Mouse (Mus musculus) ovary, postnatal 36 days (tissue): ENCODE results near the gene Gm10837.

Experiments
- DNase-seq: peaks from one replicate; pipeline ENCODE4 v3.0.0; 2022; ENCODE audit warnings: low spot score, mixed read lengths

Gm10837 gene

GRCm38 (mm10) chr14:122464763-122465741, 25.3 kb upstream of the Gm10837 start, which contains the start of gene Zic5:
TSS of gene Zic5 (minus strand) at chr14:122465677.
- DNase-seq, result no peak

DNA sequence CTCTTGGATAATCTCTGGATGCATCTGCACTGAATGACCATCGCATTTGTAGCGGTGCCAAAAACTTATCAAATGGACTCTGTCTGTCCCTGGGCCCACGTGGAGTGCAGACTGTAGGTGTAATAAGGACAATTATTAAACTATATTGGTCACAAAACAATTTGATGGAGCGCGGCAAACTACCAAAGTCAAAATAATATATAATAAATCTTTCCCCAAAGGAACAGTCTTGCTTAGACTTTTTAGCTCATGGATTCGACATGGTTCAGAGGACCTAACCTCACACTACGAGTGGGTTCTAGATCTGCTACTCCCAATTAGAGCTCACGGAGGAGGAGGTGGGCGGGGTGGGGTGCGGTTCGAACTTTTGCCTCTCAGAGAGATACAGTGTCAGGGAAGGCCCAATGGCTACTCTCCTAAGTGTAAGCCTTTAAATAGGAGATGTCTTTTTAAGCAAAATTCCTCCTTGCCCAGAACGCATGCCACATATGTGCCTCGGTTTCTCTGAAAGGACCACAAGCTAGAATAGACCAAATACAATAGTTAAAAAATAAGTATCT, 24.4 kb upstream of the Gm10837 start:
- DNase-seq, result no peak

DNA sequence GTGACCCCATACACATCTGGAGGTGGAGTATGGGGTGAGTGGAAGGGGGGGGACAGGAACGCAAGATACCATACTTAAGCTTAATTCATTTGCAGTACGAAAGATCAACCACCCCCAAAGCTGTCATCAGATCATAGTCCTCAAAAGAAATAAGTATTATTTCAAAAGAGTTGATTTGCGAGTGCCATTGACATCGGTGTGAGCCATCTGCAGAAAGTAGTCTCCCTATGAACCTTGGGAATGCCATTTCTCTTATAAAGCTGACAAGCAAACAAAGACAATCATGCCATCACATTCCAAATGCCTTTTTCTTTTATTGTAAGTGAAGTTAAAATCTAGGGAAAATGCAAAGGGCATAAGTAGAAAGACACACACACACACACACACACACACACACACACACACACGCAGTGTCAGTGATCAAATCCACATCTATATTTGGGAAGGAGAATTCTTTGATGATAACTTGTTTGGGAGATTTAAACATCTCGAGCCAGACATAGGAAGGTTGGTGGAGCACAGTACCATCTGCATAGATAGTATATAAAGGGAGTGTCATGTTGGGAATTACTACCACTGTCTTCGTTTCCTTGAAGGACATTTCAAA, 23.5 kb upstream of the Gm10837 start:
- no peak for DNase-seq

DNA sequence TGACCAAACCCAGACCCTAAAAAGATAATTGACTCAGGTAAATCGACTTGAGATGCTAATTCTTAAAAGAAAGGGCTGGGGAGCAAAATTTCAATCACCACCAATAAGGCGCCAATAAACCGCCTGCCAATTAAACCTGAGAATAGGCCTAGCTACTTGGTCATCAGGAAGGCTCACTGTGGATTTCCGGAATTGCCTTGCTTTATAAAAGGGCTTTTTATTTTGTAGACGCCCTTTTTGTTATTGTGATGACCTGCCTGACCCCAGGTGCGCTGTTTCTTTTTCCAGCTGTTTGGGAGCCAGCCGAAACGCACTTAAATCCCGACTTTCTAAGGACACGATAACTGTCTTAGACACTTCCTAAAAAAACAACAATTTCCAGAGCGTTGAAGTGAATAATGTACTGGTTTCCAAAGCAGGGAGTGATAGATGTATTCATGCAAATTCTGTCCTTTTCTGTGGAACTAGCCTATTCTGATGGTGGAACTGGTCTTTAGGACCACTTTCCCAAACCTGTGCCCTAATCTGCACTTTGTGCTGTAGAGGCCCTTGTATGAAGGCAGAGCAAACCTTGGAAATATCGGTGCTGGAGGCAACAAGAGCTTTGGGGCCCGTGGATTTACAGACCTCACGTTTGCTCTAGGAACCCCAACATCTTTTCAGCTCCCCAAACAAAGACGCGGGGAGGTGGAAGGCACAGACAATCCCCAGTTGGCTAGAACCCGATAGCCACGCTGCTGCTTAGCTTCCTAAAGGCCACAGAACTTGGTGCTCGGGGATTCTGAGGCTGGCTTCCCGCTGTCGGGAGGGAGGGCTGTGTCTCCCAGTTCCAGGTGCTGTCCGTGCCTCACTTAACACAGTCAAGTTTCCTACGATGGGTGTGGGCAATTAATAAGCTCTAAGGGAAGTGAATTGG, 22.2 kb upstream of the Gm10837 start:
- DNase-seq, result no peak

- no peak for DNase-seq
Observed at GRCm38 (mm10) chr14:122468971-122469755, 21.2 kb upstream of the Gm10837 start.

- DNase-seq, result no peak
Observed at GRCm38 (mm10) chr14:122471449-122472085, 18.8 kb upstream of the Gm10837 start.

DNA sequence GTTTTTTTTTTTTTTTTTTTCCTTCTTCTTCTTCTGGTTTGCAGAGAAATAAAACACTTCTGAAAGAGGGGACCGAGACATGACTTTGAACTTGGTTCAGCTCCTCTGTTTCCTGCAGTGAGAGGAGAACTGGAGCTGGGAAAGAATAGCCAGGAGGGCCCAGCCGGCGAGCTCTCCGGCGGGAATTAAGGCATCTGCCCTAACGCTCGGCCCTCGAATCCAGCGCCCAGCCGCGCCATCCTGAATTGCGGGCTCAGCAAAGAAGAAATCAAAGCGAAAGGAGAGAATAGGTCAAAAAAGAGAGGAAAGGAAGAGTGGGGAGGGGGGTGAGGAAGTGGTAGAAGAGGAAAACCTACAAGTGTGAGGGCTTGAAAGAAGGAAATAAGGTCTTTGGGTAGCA, 18.2 kb upstream of the Gm10837 start:
- DNase-seq, result no peak

DNA sequence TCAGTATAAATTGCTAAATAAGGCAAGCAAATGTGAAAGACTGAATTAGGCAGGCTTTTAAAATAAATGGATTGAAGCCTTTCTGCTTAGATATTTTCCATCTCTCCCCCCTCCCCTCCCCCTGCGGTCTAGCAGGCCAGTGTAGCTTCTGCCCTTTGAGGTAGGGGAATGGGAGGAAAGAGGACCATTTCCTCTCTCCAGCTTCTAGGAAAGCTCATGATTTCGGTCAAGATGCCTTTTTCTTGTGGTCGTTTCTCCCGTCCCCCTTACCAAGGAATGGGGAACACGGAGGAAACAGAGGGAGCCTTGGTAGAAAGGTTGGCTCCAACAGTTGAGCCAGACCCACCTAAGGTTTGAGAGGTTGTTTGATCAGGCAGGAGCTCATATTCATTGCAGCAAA, 17.7 kb upstream of the Gm10837 start:
- DNase-seq, result no peak

GRCm38 (mm10) chr14:122473211-122473751, 17.1 kb upstream of the Gm10837 start:
- no peak for DNase-seq

DNA sequence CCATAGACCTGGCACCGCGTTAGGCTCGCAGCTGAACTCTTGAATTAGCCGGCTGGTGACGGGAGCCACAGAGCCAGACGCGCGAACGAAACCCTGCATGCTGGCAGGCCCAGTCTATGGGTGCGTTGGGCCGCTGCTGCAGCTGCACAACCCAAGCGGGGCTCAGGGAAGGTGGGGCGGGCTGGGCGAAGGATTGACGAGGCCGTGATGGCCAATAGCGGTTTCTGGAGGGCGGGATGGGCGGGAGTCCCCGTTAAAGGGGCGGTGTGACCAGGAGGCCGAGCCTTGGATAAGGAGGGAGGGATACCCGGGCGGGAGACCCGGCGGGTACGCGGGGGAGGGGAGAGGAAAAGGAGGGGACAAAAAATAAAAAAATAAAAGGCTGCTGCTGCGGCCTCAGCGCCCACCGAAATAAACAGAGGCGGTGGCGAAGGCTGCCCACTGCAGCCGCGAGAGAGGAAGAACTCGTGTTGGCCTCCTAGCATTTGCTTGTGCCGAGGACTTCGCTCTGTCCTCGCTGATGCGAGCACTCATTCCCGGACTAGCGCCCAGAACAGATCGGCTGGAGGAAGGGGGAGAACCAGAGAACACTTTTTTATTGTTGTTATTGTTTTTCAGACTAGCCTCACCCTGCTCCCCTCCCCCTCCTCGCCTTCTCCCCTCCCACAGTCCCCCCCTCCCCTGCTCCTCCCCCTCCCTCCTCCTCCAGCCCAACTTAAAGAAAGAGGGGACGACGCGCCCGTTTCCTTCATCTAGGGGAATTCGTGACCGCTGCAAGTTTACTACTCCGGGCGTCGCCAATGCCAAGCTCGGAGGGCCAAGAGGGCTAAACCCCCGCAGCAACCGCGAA, 16.1 kb upstream of the Gm10837 start:
- no peak for DNase-seq

DNA sequence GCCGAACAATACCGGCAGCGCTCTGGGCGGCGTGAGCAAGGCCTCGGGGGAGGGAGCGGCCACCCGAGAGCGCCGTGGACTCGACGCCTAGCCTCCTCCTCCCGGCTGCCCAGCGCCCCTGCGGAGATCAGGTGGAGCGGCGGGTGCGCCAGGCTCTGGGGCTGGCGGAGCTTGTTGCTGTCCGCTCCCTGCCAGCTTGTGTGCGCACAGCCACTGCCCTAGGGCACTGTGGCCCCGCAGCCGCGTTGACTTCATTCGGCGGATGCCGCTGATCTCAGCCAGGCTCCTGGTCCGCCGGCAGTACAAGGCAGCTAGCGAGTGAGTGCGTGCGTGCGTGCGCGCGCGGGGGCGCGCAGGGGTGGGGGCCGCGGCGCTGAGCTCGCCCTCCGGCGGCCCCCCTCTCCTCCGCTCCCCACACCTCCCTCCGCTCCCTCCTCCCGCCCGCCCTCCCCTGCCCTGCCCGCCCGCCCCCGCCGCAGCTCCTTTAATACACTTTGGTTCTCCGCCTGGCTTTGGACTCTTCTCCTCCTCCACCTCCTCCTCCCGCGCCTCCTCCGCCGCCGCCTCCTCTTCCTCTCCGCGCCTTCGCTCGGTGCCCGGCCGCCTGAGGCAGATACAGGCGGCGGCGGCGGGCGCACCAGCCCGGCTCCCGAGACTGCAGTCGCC, 15.4 kb upstream of the Gm10837 start, which contains the start of gene Zic2:
Gene Zic2 (plus strand): TSS at position 545 of the 666 bp plus-strand sequence.
- peak; percentile 36 for DNase-seq

- no peak for DNase-seq
Observed at GRCm38 (mm10) chr14:122475557-122476040, 14.8 kb upstream of the Gm10837 start.

GRCm38 (mm10) chr14:122476041-122476821, 14.2 kb upstream of the Gm10837 start:
- DNase-seq, result peak; percentile 19

DNA sequence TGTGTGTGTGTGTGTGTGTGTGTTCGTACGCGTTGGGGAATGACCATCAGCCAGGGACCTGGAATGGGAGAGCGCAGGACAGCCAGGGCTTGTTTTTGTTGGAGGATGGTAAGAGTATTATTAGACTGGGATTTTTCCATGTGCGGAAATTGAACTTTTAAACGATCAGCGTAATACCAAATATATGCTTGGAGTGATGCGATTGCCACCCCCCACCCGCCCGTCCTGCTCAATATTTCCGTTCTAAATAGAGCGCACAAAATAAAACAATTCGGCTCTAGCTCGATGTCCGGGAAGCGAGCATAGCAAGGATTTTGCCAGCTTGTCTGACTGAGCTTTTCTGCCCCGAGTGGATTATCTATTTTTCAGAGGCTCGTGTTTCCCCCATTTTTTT, 13.6 kb upstream of the Gm10837 start:
- no peak for DNase-seq

DNA sequence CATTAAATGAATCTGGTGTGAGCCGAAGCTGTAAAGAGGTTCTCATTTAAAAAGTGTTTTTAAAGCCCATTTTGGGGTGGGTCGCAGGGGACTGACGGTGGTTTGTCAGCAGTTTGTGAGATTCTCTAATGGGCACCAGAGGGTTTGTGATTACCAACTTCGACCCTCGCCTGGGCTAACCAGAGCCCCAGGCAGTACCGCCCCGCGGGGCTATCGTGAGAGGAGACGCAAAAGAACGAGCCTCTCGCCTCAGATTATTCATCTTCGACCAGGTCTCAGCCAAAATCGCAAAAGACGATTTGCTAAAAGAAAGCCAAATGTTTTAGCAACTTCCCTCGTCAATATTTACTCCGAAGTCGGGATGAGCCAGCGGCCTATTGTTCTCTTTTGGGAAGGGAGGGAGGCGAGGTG, 13.1 kb upstream of the Gm10837 start:
- no peak for DNase-seq

GRCm38 (mm10) chr14:122477971-122478573, 12.3 kb upstream of the Gm10837 start:
- DNase-seq, result no peak

- no peak for DNase-seq
Observed at GRCm38 (mm10) chr14:122478574-122479011, 11.8 kb upstream of the Gm10837 start.
